Mouse (Mus musculus) CD4-positive helper T cell, adult 2 months (primary cell): ENCODE data around the gene Syn3.
A peak's percentile ranks its signal among the peaks of the same experiment; 100 is the strongest.

Source experiments
- DNase-seq: peaks from one replicate; pipeline ENCODE4 v3.0.0-alpha.2; 2012; ENCODE audit warnings: low read depth, missing footprints, low spot score

Syn3 gene

GRCm38 (mm10) chr10:86107681-86108080 lies 391.0 kb downstream of the Syn3 start:
- DNase-seq = no peak

GRCm38 (mm10) chr10:86103976-86104375 lies 394.7 kb downstream of the Syn3 start:
- DNase-seq = no peak

GRCm38 (mm10) chr10:86100281-86100851 lies 398.3 kb downstream of the Syn3 start:
- no peak for DNase-seq

- DNase-seq = no peak
Observed at GRCm38 (mm10) chr10:86098363-86098762, 400.3 kb downstream of the Syn3 start.

GRCm38 (mm10) chr10:86093109-86094035 lies 405.3 kb downstream of the Syn3 start:
- no peak for DNase-seq

GRCm38 (mm10) chr10:86091919-86092318 lies 406.8 kb downstream of the Syn3 start:
- no peak for DNase-seq

GRCm38 (mm10) chr10:86079921-86080320 lies 418.8 kb downstream of the Syn3 start:
- DNase-seq = no peak

- no peak for DNase-seq
Observed at GRCm38 (mm10) chr10:86078761-86079160, 419.9 kb downstream of the Syn3 start.

GRCm38 (mm10) chr10:86077272-86077671 lies 421.4 kb downstream of the Syn3 start:
- no peak for DNase-seq

- no peak for DNase-seq
Observed at GRCm38 (mm10) chr10:86074971-86075711, 423.6 kb downstream of the Syn3 start.

GRCm38 (mm10) chr10:86074134-86074533 lies 424.6 kb downstream of the Syn3 start:
- DNase-seq = no peak

- no peak for DNase-seq
Observed at GRCm38 (mm10) chr10:86070751-86071150, 427.9 kb downstream of the Syn3 start.

GRCm38 (mm10) chr10:86069341-86069740 lies 429.4 kb downstream of the Syn3 start:
- no peak for DNase-seq

- DNase-seq = no peak
Observed at GRCm38 (mm10) chr10:86067911-86068310, 430.8 kb downstream of the Syn3 start.

- DNase-seq = no peak
Observed at GRCm38 (mm10) chr10:86066651-86067050, 432.0 kb downstream of the Syn3 start.

- no peak for DNase-seq
Observed at GRCm38 (mm10) chr10:86065661-86066060, 433.0 kb downstream of the Syn3 start.

- DNase-seq = peak; percentile 20
Observed at GRCm38 (mm10) chr10:86064937-86065336, 433.8 kb downstream of the Syn3 start.

- DNase-seq = no peak
Observed at GRCm38 (mm10) chr10:86063018-86063384, 435.7 kb downstream of the Syn3 start.

GRCm38 (mm10) chr10:86062261-86063017 lies 436.3 kb downstream of the Syn3 start:
- no peak for DNase-seq

- no peak for DNase-seq
Observed at GRCm38 (mm10) chr10:86060267-86060666, 438.4 kb downstream of the Syn3 start.

GRCm38 (mm10) chr10:86057712-86058111 lies 441.0 kb downstream of the Syn3 start:
- no peak for DNase-seq

- DNase-seq = no peak
Observed at GRCm38 (mm10) chr10:86057286-86057685, 441.4 kb downstream of the Syn3 start.
